Mouse (Mus musculus): Measurements from ENCODE around the gene Kdm3a. TPM values are rescaled to one million over a fixed set of nuclear protein-coding genes. Genes with fewer than 3 reads are reported as not detected.

The Kdm3a gene
- 22.6 and 24.5 TPM in 2 replicates for polyA plus RNA-seq (2016; fragmentation: Nextera tagmentation; extraction: Ambion mirVana)

GRCm38 (mm10) chr6:71632829-71633662, at the start of gene Kdm3a:
TSS of gene Kdm3a (minus strand) at chr6:71632990.
- peak within 1 kb of the TSS; percentile 96 for H3K9ac ChIP-seq
- peaks cover 13% of the 10 kb centered on the region for H3K27me3 ChIP-seq (replicated peaks)
- H3K27ac ChIP-seq: peak within 1 kb of the TSS; percentile 96
- peaks cover 24% of the 10 kb centered on the region for H3K36me3 ChIP-seq
- peak; percentile 91 for ATAC-seq
- under 1% methylated on average over 63 of the region's 63 CpGs for WGBS (ENCODE audit: insufficient replicate concordance)
- peak within 1 kb of the TSS; percentile 86 for H3K4me2 ChIP-seq
- H3K4me1 ChIP-seq: peaks cover 28% of the 10 kb centered on the region
- H3K4me3 ChIP-seq: peak within 1 kb of the TSS; percentile 88
- no peaks in the 10 kb centered on the region for H3K9me3 ChIP-seq (replicated peaks)

GRCm38 (mm10) chr6:71678891-71679290, 46.1 kb upstream of the Kdm3a start:
- no peak for ATAC-seq
- Histone ChIP-seq H3K27ac (no peak overlapping the region), H3K4me3 (no peak overlapping the region), H3K27me3 (replicated peaks) (peaks cover 9% of the 10 kb centered on the region), H3K4me1 (0 out of 2 replicates have a peak, but pooled peaks cover under 1% of the 10 kb centered on the region), H3K9me3 (replicated peaks) (no peaks in the 10 kb centered on the region), H3K9ac (no peak overlapping the region), H3K4me2 (no peak overlapping the region), H3K36me3 (no peaks in the 10 kb centered on the region)
- WGBS (ENCODE audit: insufficient replicate concordance): 50% methylated on average over 7 of the region's 7 CpGs

DNA sequence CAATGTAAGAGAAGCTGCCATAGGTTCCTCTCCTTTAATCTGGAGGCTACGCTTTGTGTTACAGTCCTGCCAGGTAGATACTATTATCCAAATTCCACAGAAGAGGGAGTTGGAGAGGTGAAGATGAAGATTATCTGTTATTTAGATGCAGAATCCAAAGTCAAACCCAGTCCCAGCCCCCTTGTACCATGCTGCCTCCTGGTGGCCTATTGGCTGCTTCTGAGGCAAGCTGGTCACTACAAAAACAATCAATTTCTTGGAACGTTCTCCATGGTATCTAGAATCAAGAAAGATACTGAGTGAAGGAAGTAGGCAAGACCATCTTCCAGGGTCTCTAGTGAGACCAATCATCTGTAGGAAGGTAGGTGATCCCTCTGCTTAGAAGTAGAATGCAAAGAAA, 40.4 kb upstream of the Kdm3a start:
- H3K4me2 ChIP-seq: no peak overlapping the region
- H3K27ac ChIP-seq: no peak overlapping the region
- WGBS (ENCODE audit: insufficient replicate concordance): 41% methylated on average over 2 of the region's 2 CpGs
- no peaks in the 10 kb centered on the region for H3K9me3 ChIP-seq (replicated peaks)
- peaks cover 9% of the 10 kb centered on the region for H3K27me3 ChIP-seq (replicated peaks)
- H3K4me3 ChIP-seq: no peak overlapping the region
- ATAC-seq: no peak
- no peaks in the 10 kb centered on the region for H3K36me3 ChIP-seq
- H3K9ac ChIP-seq: no peak overlapping the region
- no peaks in the 10 kb centered on the region for H3K4me1 ChIP-seq

GRCm38 (mm10) chr6:71664511-71664910, 31.7 kb upstream of the Kdm3a start:
- Histone ChIP-seq H3K9ac (no peak overlapping the region), H3K4me1 (peaks cover 33% of the 10 kb centered on the region), H3K4me2 (no peak overlapping the region), H3K9me3 (replicated peaks) (no peaks in the 10 kb centered on the region), H3K27me3 (replicated peaks) (no peaks in the 10 kb centered on the region), H3K36me3 (no peaks in the 10 kb centered on the region), H3K27ac (no peak overlapping the region), H3K4me3 (no peak overlapping the region)
- no peak for ATAC-seq
- 71% methylated on average over 1 of the region's 1 CpGs for WGBS (ENCODE audit: insufficient replicate concordance)

GRCm38 (mm10) chr6:71658290-71658689, 25.5 kb upstream of the Kdm3a start:
- no peak overlapping the region for H3K4me3 ChIP-seq
- H3K36me3 ChIP-seq: no peaks in the 10 kb centered on the region
- H3K27ac ChIP-seq: no peak overlapping the region
- ATAC-seq: 0 out of 2 replicates have a peak, but pooled peaks have one; percentile 19
- 27% methylated on average over 2 of the region's 2 CpGs for WGBS (ENCODE audit: insufficient replicate concordance)
- H3K27me3 ChIP-seq (replicated peaks): no peaks in the 10 kb centered on the region
- H3K9ac ChIP-seq: no peak overlapping the region
- no peaks in the 10 kb centered on the region for H3K9me3 ChIP-seq (replicated peaks)
- peaks cover 56% of the 10 kb centered on the region for H3K4me1 ChIP-seq
- H3K4me2 ChIP-seq: no peak overlapping the region; the same call in 1 of the 2 replicates

DNA sequence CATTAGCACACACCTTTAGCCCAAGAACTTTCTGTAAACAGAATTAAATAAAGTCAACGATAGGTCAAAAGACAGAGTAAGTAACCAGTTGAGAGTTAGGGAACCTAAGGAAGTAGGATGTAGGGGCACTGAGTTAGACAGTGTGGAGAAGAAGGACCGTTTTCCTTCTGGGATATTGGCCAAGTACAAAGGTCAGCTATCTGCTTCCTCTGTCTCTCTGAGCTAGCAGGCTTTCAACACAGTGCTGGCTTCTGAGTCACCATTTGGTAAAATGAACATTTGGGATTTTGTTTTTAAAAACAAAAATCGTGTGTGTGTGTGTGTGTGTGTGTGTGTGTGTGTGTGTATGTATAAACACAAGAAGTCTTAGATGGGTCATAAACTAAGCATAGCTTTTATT, 23.0 kb upstream of the Kdm3a start:
- Histone ChIP-seq H3K4me3 (no peak overlapping the region), H3K36me3 (no peaks in the 10 kb centered on the region), H3K4me2 (no peak overlapping the region), H3K9ac (no peak overlapping the region), H3K9me3 (replicated peaks) (no peaks in the 10 kb centered on the region), H3K27ac (no peak overlapping the region), H3K27me3 (replicated peaks) (no peaks in the 10 kb centered on the region), H3K4me1 (peaks cover 35% of the 10 kb centered on the region)
- 55% methylated on average over 3 of the region's 3 CpGs for WGBS (ENCODE audit: insufficient replicate concordance)
- no peak for ATAC-seq

DNA sequence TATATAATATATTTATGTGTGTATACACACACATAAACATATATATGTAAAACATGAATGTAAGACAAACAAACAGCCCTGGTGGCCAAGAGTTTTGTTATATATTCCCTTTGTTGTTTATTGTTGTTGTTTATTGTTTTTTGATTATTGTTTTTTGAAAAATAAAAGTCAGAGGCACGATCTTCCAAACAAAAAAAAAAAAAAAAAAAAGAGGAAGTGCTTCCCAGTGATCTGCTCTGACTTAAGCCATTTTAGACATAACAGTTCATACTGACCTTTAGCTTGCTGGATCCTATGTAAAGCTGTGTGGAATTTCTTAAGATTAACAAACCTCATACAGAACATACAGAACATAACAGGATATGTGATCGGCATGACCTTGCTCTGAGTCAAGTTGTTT, 19.1 kb upstream of the Kdm3a start:
- ATAC-seq: no peak
- 58% methylated on average over 2 of the region's 2 CpGs for WGBS (ENCODE audit: insufficient replicate concordance)
- Histone ChIP-seq H3K9ac (no peak overlapping the region), H3K4me3 (no peak overlapping the region), H3K27ac (no peak overlapping the region), H3K4me2 (no peak overlapping the region), H3K36me3 (no peaks in the 10 kb centered on the region), H3K9me3 (replicated peaks) (no peaks in the 10 kb centered on the region), H3K4me1 (0 out of 2 replicates have a peak, but pooled peaks cover 5% of the 10 kb centered on the region), H3K27me3 (replicated peaks) (no peaks in the 10 kb centered on the region)

DNA sequence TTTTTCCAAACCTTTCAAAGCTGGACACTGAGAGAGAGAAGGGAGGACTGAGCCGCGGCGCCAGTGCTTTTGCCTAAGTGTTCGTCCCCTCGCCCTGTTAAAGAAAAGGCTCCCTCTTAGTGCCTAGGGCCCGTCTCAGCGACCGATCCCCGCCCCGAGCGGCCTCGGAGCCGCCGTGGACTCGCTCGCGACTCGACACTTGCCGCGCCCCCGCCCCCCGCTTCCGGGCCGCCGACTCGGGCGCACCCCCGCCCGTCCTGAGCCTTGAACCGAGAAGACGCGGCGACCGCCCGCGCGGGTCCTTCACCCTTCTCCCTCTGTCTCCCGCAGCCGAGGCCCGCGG, 333 bp downstream of the Kdm3a start:
- no peak for ATAC-seq
- Histone ChIP-seq H3K36me3 (peaks cover 27% of the 10 kb centered on the region), H3K27ac (peak overlapping the region; percentile 96), H3K9ac (peak overlapping the region; percentile 96), H3K4me1 (peaks cover 28% of the 10 kb centered on the region), H3K27me3 (replicated peaks) (peaks cover 10% of the 10 kb centered on the region), H3K4me2 (peak overlapping the region; percentile 86), H3K4me3 (peak overlapping the region; percentile 88), H3K9me3 (replicated peaks) (no peaks in the 10 kb centered on the region)
- WGBS (ENCODE audit: insufficient replicate concordance): under 1% methylated on average over 40 of the region's 41 CpGs

DNA sequence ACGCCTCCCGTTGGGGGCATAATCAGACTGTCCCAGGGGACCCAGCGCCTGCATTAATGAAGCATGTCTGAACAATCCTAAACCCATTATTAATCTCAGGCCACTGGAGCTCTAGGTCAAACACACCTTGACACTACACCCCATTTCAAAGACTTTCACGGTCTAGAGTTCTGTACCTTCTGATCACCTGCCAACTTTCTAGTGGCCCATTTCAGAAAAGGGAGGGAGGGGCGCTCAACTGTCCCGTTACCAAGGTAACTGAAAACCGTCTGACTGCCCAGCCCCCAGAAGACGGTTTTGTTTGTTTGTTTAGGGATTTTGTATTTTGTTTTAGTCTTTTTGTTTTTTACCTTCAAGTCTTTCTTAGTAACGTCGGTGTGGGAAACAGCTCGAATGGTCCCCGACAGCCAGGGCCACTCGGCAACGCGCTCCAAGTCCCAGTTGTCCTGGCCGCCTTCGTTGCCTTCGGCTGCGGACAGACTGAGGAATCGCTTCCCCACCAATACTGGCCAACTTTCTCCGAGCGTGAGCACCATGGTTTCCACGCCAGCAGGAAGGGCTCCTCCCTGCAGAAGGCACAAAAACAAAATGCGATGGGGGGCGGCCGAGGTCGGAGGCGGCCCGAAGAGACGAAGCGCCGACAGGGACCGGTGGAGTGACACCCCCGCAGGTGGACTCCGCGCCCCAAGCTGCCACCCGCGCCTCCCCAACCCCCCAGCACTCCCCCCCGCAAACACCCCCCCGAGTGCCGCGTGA, 906 bp downstream of the Kdm3a start:
- Histone ChIP-seq H3K9me3 (replicated peaks) (no peaks in the 10 kb centered on the region), H3K36me3 (peaks cover 32% of the 10 kb centered on the region), H3K4me3 (peak overlapping the region; percentile 88), H3K4me1 (peaks cover 32% of the 10 kb centered on the region), H3K27me3 (replicated peaks) (peaks cover 4% of the 10 kb centered on the region), H3K27ac (peak overlapping the region; percentile 96), H3K4me2 (peak overlapping the region; percentile 86), H3K9ac (peak overlapping the region; percentile 96)
- 3% methylated on average over 42 of the region's 42 CpGs for WGBS (ENCODE audit: insufficient replicate concordance)
- 0 out of 2 replicates have a peak, but pooled peaks have one; percentile 6 for ATAC-seq

DNA sequence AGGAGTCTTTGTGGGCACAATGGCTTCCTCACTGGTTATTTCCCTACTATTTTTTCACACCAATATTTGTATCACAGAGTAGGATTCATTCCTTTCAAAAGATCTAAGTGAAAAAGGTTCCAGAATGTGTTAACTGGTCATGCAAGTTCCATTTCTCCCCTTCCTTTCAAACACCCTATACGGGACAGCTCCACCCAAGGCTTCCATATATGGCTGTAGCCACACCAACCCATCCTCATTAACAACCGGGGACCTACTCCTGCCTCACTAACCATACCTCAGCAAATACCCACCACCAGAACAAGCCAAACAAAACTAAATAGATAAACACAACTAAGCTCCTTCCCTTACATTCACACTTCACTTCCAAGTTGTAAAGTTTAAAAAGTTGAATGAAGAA, 1.6 kb downstream of the Kdm3a start:
- WGBS (ENCODE audit: insufficient replicate concordance): 8% methylated on average over 2 of the region's 2 CpGs

GRCm38 (mm10) chr6:71627325-71627724, 5.5 kb downstream of the Kdm3a start:
- Histone ChIP-seq H3K36me3 (peaks cover 75% of the 10 kb centered on the region), H3K4me2 (no peak overlapping the region), H3K9me3 (replicated peaks) (no peaks in the 10 kb centered on the region), H3K4me3 (no peak overlapping the region), H3K27ac (no peak overlapping the region; the same call in 1 of the 2 replicates), H3K9ac (no peak overlapping the region), H3K27me3 (replicated peaks) (no peaks in the 10 kb centered on the region), H3K4me1 (peaks cover 32% of the 10 kb centered on the region)
- no peak for ATAC-seq

More for the DNA sequence above, 1.6 kb downstream of the Kdm3a start:
- peaks cover 38% of the 10 kb centered on the region for H3K36me3 ChIP-seq
- H3K27me3 ChIP-seq (replicated peaks): no peaks in the 10 kb centered on the region
- H3K9me3 ChIP-seq (replicated peaks): no peaks in the 10 kb centered on the region
- peak overlapping the region; percentile 96 for H3K9ac ChIP-seq
- ATAC-seq: no peak
- H3K4me1 ChIP-seq: peaks cover 32% of the 10 kb centered on the region
- H3K4me2 ChIP-seq: peak overlapping the region; percentile 86
- H3K27ac ChIP-seq: no peak overlapping the region
- peak overlapping the region; percentile 88 for H3K4me3 ChIP-seq

DNA sequence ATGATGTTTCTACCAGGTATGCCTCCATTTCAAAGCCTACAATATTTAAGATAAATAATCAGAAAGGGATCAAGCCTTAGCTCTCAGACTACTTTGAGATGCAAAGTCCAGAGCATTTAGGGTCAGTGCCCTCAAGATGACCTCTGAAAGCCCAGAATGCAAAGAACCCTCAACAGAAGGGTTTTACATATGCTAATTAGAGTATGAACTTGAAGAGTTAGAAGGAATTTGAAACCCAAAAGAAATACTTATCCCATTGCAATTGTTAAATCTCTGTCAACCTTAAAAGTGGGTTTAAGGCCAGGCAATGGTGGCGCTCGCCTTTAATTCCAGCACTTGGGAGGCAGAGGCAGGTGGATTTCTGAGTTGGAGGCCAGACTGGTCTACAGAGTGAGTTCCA, 6.8 kb downstream of the Kdm3a start:
- no peak overlapping the region for H3K27ac ChIP-seq
- H3K9me3 ChIP-seq (replicated peaks): no peaks in the 10 kb centered on the region
- no peak for ATAC-seq
- H3K4me3 ChIP-seq: no peak overlapping the region
- H3K9ac ChIP-seq: no peak overlapping the region
- no peak overlapping the region for H3K4me2 ChIP-seq
- 86% methylated on average over 2 of the region's 2 CpGs for WGBS (ENCODE audit: insufficient replicate concordance)
- H3K27me3 ChIP-seq (replicated peaks): no peaks in the 10 kb centered on the region
- H3K4me1 ChIP-seq: peaks cover 23% of the 10 kb centered on the region
- peaks cover 89% of the 10 kb centered on the region for H3K36me3 ChIP-seq
